Comparison of ENCODE assay signal across 14 mouse cellular contexts in the genomic region with DNA sequence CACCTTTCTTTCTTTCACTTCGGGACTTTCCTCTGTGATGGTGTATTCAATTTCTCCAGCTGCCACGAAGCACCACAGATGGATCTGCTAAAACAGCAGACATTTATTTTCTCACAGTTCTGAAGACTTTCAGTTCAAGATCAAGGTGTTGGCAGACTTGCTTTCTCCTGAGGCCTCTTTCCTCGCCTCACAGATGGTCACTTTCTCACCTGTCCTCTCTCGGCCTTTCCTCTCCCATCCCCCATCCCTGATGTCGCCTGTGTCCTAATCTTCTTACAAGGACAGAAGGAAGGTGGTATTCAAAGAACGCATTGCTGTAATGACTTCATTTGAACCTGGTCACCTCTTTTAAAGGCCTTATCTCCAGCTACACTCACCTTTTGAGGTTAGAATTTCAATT. TPM values are rescaled to one million over a fixed set of nuclear protein-coding genes. Genes with fewer than 3 reads are reported as not detected.
"Had no signal": no experiment of that assay in that cellular context is flagged by ENCODE, and none has a peak within 500 bp of the region (broad histone marks: within the 10 kb centered on the region; RNA-seq: fewer than 3 reads in every experiment).

No protein-coding gene starts in this region.

- H3K4me2 ChIP-seq: liver, embryonic 11.5 days; liver, embryonic 15.5 days; midbrain, embryonic 15.5 days; neural tube, embryonic 12.5 days had no signal

- H3K4me3 ChIP-seq: left cerebral cortex, adult 2 months; limb, embryonic 10.5 days; liver, embryonic 15.5 days; midbrain, embryonic 15.5 days; neural tube, embryonic 12.5 days had no signal

- ATAC-seq: lung, postnatal 0 days; midbrain, embryonic 15.5 days had no signal

- H3K36me3 ChIP-seq: limb, embryonic 10.5 days; liver, embryonic 15.5 days had no signal

- H3K27me3 ChIP-seq: liver, embryonic 15.5 days; midbrain, embryonic 15.5 days; neural tube, embryonic 12.5 days had no signal

- H3K9ac ChIP-seq: liver, embryonic 15.5 days; midbrain, embryonic 15.5 days; neural tube, embryonic 12.5 days had no signal

- DNase-seq: kidney, postnatal 25 days; lung, adult 2 months; lung, postnatal 36 days; thymus, adult 2 months; thymus, postnatal 25 days had no signal

- H3K4me1 ChIP-seq: limb, embryonic 10.5 days; liver, embryonic 15.5 days; midbrain, embryonic 15.5 days; neural tube, embryonic 12.5 days had no signal

- H3K27ac ChIP-seq: left cerebral cortex, adult 2 months; limb, embryonic 10.5 days; liver, embryonic 15.5 days; midbrain, embryonic 15.5 days; neural tube, embryonic 12.5 days; stomach, postnatal 0 days had no signal

- H3K9me3 ChIP-seq: limb, embryonic 10.5 days; liver, embryonic 15.5 days; midbrain, embryonic 15.5 days; neural tube, embryonic 12.5 days had no signal

RNA-seq across cellular contexts. Expression of a gene that starts 39.1 kb away (rescaled TPM):
- total RNA-seq: monocyte, adult 5-6 weeks had no signal
